Mouse (Mus musculus) Patski (cell line): Measurements from ENCODE around the gene Tsfm. TPM values are rescaled to one million over a fixed set of nuclear protein-coding genes. Genes with fewer than 3 reads are reported as not detected.

Source experiments
- ATAC-seq: fragments of 100-300 bp; one replicate; pipeline ENCODE4 v1.8.0; 2021
- CTCF ChIA-PET: fragments of 350-600 bp; sonication (Branson Sonifier 250); formaldehyde crosslinking; loops from one replicate; lab custom pipeline; 2022; ENCODE audit warnings: inconsistent platforms; lab: Charles Lee
- POLR2A ChIA-PET: fragments of 350-600 bp; sonication (Branson Sonifier 250); formaldehyde crosslinking; loops from one replicate; lab custom pipeline; 2022; ENCODE audit warnings: antibody characterized with exemption, inconsistent platforms; lab: Charles Lee
- DNase-seq: peaks from one replicate; pipeline ENCODE4 v3.0.0-alpha.2; 2011; ENCODE audit warnings: low read depth, low spot score
- H3K27me3 ChIP-seq: fragments of 371-371 bp; one replicate; pipeline ENCODE4 v1.5.1; 2021
- CTCF ChIP-seq: fragments of 100-300 bp; IDR thresholded peaks from one replicate; pipeline ENCODE4 v1.5.1; 2021
- in situ Hi-C: fragments of 300-500 bp; cut with MboI; formaldehyde crosslinking; loops from 3 replicates; pipeline ENCODE4 v1.11.1; 2018; ENCODE audit warnings: low pct_unique_long_range_greater_than_20kb, mixed read lengths
- polyA plus RNA-seq: library from polyadenylated mRNA; unstranded; gene quantifications from one replicate; pipeline ENCODE4 v1.2.3, GENCODE M21; 2021

Gene Tsfm
- polyA plus RNA-seq, 1 experiment from 2014 or later, result 61.7 TPM

GRCm38 (mm10) chr10:126972051-126972725 is 58.5 kb downstream of the Tsfm start:
- POLR2A ChIA-PET, result no interaction called here
- DNase-seq, result no peak
- in situ Hi-C loops, result no loop called here

DNA sequence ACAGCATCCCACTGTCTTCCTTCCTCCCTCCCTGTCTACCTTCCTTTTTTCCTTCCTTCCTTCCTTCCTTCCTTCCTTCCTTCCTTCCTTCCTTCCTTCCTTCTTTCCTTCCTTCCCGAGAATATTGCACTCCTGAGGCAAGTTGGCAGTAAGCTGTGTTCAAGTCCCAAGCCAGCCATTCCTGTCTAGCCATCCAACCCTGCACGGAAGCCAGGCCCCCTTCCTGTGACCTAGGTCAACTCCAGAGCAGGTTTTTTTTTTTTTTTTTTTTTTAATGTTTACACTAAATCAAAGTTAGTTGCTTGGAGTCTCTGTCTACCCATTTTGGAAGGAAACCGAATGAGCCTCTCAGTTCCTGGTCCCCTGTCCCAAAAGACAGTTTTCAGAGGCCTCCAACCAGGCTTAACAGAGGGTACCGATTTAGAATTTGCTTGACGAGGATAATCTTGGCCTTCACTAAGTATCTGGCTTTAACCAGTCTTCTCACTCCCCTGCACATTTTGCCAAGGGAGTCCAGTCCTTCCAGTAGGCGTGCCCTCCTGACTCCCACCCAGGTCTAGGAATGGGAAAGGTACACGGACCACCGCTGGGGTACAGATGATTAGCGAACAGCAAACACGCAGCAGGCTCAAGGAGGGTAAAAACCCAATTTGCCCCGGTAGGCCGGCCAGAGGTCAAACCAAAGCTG is 59.1 kb downstream of the Tsfm start:
- no peak for DNase-seq
- ChIA-PET CTCF (no interaction called here), POLR2A (no interaction called here)
- no peak for ATAC-seq
- in situ Hi-C loops, result no loop called here
- TF ChIP-seq CTCF, result no peak
- H3K27me3 ChIP-seq, result no peaks in the 10 kb centered on the region

More at GRCm38 (mm10) chr10:126972051-126972725, 58.5 kb downstream of the Tsfm start:
- no peak for TF ChIP-seq CTCF
- CTCF ChIA-PET, result no interaction called here
- H3K27me3 ChIP-seq, result no peaks in the 10 kb centered on the region
- no peak for ATAC-seq

- DNase-seq (no peak), ATAC-seq (no peak)
- CTCF ChIA-PET, result interaction anchor here (1.2 to 2.4 kb wide), 2 partner anchors 12 to 45 kb away, joined by 3 to 11 read pairs; no protein-coding TSS in a partner anchor
- POLR2A ChIA-PET, result interaction anchor here (1.2 kb wide), 1 partner anchor 36 kb away, joined by 5 read pairs; no protein-coding TSS in a partner anchor
- TF ChIP-seq CTCF, result no peak
- in situ Hi-C loops, result no loop called here
- H3K27me3 ChIP-seq, result no peaks in the 10 kb centered on the region
Measured at GRCm38 (mm10) chr10:126963821-126964220, 66.8 kb downstream of the Tsfm start.

GRCm38 (mm10) chr10:126962966-126963330 is 67.7 kb downstream of the Tsfm start:
- ChIA-PET POLR2A (interaction anchor here (1.1 to 1.2 kb wide), 2 partner anchors 15 to 35 kb away, joined by 3 to 5 read pairs; no protein-coding TSS in a partner anchor), CTCF (interaction anchor here (1.1 to 1.2 kb wide), 2 partner anchors 13 to 16 kb away, joined by 3 read pairs; no protein-coding TSS in a partner anchor)
- DNase-seq, result no peak
- no peak for TF ChIP-seq CTCF
- no peak for ATAC-seq
- in situ Hi-C loops, result no loop called here
- no peaks in the 10 kb centered on the region for H3K27me3 ChIP-seq

GRCm38 (mm10) chr10:126962271-126962965 is 68.2 kb downstream of the Tsfm start:
- TF ChIP-seq CTCF, result no peak
- ChIA-PET POLR2A (interaction anchor here (1.1 to 1.2 kb wide), 2 partner anchors 15 to 34 kb away, joined by 3 to 5 read pairs; no protein-coding TSS in a partner anchor), CTCF (interaction anchor here (1.1 to 1.2 kb wide), 2 partner anchors 13 to 16 kb away, joined by 3 read pairs; no protein-coding TSS in a partner anchor)
- DNase-seq, result no peak
- in situ Hi-C loops, result no loop called here
- ATAC-seq, result peak; percentile 80
- no peaks in the 10 kb centered on the region for H3K27me3 ChIP-seq

GRCm38 (mm10) chr10:126961757-126962156 is 68.9 kb downstream of the Tsfm start:
- no peaks in the 10 kb centered on the region for H3K27me3 ChIP-seq
- DNase-seq (no peak), ATAC-seq (no peak)
- no peak for TF ChIP-seq CTCF
- in situ Hi-C loops, result no loop called here
- CTCF ChIA-PET, result no interaction called here
- POLR2A ChIA-PET, result no interaction called here

Other genes with a start within 250 kb of the Tsfm start
- 14.5 TPM for gene Atp23, start 129.5 kb downstream of the Tsfm start, polyA plus RNA-seq
- 101 TPM for gene Ctdsp2, start 52.1 kb downstream of the Tsfm start, polyA plus RNA-seq
- 0.09 TPM for gene Avil, start 30.1 kb downstream of the Tsfm start, polyA plus RNA-seq
- gene Mettl1, start 10.6 kb upstream of the Tsfm start, polyA plus RNA-seq, result 15.8 TPM
- gene Eef1akmt3, start 10.7 kb upstream of the Tsfm start, polyA plus RNA-seq, result 0.44 TPM
- gene Cyp27b1, start 17.4 kb upstream of the Tsfm start, polyA plus RNA-seq, result 0.51 TPM
- 28.6 TPM for gene March9, start 29.3 kb upstream of the Tsfm start, polyA plus RNA-seq
- gene Cdk4, start 32.7 kb upstream of the Tsfm start, polyA plus RNA-seq, result 669 TPM
- gene Tspan31, start 39.4 kb upstream of the Tsfm start, polyA plus RNA-seq, result 116 TPM
- 1.4 TPM for gene Agap2, start 44.4 kb upstream of the Tsfm start, polyA plus RNA-seq
- gene Os9, start 90.3 kb upstream of the Tsfm start, polyA plus RNA-seq, result 173 TPM
- gene B4galnt1, start 134.4 kb upstream of the Tsfm start, polyA plus RNA-seq, result 112 TPM
- gene Slc26a10, start 149.8 kb upstream of the Tsfm start, polyA plus RNA-seq, result 0.85 TPM
- 106 TPM for gene Arhgef25, start 159.2 kb upstream of the Tsfm start, polyA plus RNA-seq
- gene Dtx3, start 164.9 kb upstream of the Tsfm start, polyA plus RNA-seq, result 155 TPM
- gene Pip4k2c, start 180.7 kb upstream of the Tsfm start, polyA plus RNA-seq, result 76.8 TPM
- gene Kif5a, start 232.5 kb upstream of the Tsfm start, polyA plus RNA-seq, result 0.44 TPM
- 307 TPM for gene Dctn2, start 235.5 kb upstream of the Tsfm start, polyA plus RNA-seq